Mouse (Mus musculus) liver, postnatal 0 days (tissue): ENCODE results near the gene Paqr4. TPM values are rescaled to one million over a fixed set of nuclear protein-coding genes. Genes with fewer than 3 reads are reported as not detected.
A peak's percentile ranks its signal among the peaks of the same experiment; 100 is the strongest.

ENCODE experiments used
- ATAC-seq: fragments of 200-750 bp; cut with Nextera tagmentation; 2 replicates; pipeline ENCODE4 v1.8.0; 2017; ENCODE audit warnings: mild to moderate bottlenecking, moderate library complexity
- DNase-seq: peaks from one replicate; pipeline ENCODE4 v3.0.0-alpha.2; 2016
- H3K27ac ChIP-seq: fragments of 300-500 bp; sonication (generic); 2 replicates; pipeline ENCODE4 v1.5.1; 2014; ENCODE audit warnings: antibody characterized with exemption, moderate library complexity, mild to moderate bottlenecking, low read depth
- H3K27me3 ChIP-seq: fragments of 300-500 bp; sonication (generic); 2 replicates; pipeline ENCODE4 v1.6.1; 2014; ENCODE audit warnings: low read length, control low read depth, mixed read lengths; ENCODE audit not compliant: insufficient read depth
- H3K36me3 ChIP-seq: fragments of 300-500 bp; sonication (generic); replicated peaks from 2 replicates; pipeline ENCODE4 v1.6.1; 2014; ENCODE audit warnings: mild to moderate bottlenecking, control low read depth, low read length, moderate library complexity, mixed read lengths; ENCODE audit not compliant: insufficient read depth
- H3K4me1 ChIP-seq: fragments of 300-500 bp; sonication (generic); 2 replicates; pipeline ENCODE4 v1.6.1; 2014; ENCODE audit warnings: antibody characterized with exemption, mild to moderate bottlenecking, control low read depth; ENCODE audit not compliant: insufficient read depth
- H3K4me2 ChIP-seq: fragments of 300-500 bp; sonication (generic); 2 replicates; pipeline ENCODE4 v1.6.1; 2014; ENCODE audit warnings: low read depth, mild to moderate bottlenecking, low read length, moderate library complexity, mixed read lengths
- H3K4me3 ChIP-seq: fragments of 300-500 bp; sonication (generic); 2 replicates; pipeline ENCODE4 v1.5.1; 2014; ENCODE audit warnings: low read depth, low read length
- H3K9ac ChIP-seq: fragments of 300-500 bp; sonication (generic); replicated peaks from 2 replicates; pipeline ENCODE4 v1.6.1; 2014; ENCODE audit warnings: mild to moderate bottlenecking, moderate library complexity
- H3K9me3 ChIP-seq: fragments of 300-500 bp; sonication (generic); 2 replicates; pipeline ENCODE4 v1.6.1; 2016; ENCODE audit warnings: mild to moderate bottlenecking, control low read depth, low read length, mixed read lengths
- CTCF ChIP-seq: sonication (generic); IDR thresholded peaks from 2 replicates; pipeline ENCODE4 v1.5.1; 2016; ENCODE audit warnings: antibody characterized with exemption, low read depth
- EP300 ChIP-seq: IDR thresholded peaks from 2 replicates; pipeline ENCODE4 v1.6.1; 2016; ENCODE audit warnings: antibody characterized with exemption, low read depth, mild to moderate bottlenecking
- WGBS: fragments of 180-500 bp; shearing (Covaris S2); extraction: QIAGEN DNeasy Blood & Tissue Kit; methylation state at CpG from one replicate; pipeline ENCODE4 v1.1.7; 2014; ENCODE audit not compliant: insufficient replicate concordance; 5-methylcytosine and 5-hydroxymethylcytosine counted together
- polyA plus RNA-seq: library from polyadenylated mRNA; unstranded; fragments of >200 nt; fragmentation: Nextera tagmentation; extraction: Ambion mirVana; gene quantifications from 2 replicates; pipeline ENCODE4 v1.2.1, GENCODE M21; 2015

The Paqr4 gene
- 4.0 and 4.3 TPM in 2 replicates for polyA plus RNA-seq

DNA sequence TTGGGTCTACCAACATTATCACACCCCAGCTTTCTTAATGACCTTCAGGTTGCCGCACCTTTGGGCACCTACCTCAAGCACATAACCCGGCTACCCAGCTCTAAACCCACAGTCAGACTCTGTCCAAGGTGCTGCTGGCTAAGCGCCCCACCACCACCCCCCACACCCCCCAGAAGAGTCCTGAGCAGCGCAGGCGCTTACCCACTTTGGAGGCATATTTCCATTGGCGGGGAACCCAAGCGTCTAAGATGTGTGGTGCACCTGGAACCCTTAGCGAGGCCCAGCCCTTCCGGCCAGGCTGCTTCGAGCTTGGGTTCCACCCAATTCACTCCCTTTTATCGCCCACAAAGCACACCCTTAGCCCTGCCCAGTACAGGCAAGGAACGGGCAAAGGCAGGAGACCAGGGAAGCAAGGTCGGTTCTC lies at the start of gene Paqr4:
Gene Paqr4 (minus strand): TSS at position 270 of the 424 bp plus-strand sequence.
- H3K36me3 ChIP-seq = peaks cover 1% of the 10 kb centered on the region; the same call in 1 of the 2 replicates
- ATAC-seq (peak; percentile 67), DNase-seq (no peak)
- H3K4me2 ChIP-seq = peak within 1 kb of the TSS; percentile 99
- TF ChIP-seq CTCF (no peak), EP300 (no peak)
- H3K9me3 ChIP-seq = no peaks in the 10 kb centered on the region
- peaks cover 26% of the 10 kb centered on the region for H3K4me1 ChIP-seq
- H3K27ac ChIP-seq = peak within 1 kb of the TSS; percentile 29
- H3K9ac ChIP-seq = peak within 1 kb of the TSS; percentile 71
- peak within 1 kb of the TSS; percentile 65 for H3K4me3 ChIP-seq
- WGBS = 7% methylated on average over 13 of the region's 13 CpGs
- peaks cover 74% of the 10 kb centered on the region for H3K27me3 ChIP-seq

- ATAC-seq = peak; percentile 14; the same call in 1 of the 2 replicates
Observed at GRCm38 (mm10) chr17:23789749-23790268, 49.1 kb upstream of the Paqr4 start.

DNA sequence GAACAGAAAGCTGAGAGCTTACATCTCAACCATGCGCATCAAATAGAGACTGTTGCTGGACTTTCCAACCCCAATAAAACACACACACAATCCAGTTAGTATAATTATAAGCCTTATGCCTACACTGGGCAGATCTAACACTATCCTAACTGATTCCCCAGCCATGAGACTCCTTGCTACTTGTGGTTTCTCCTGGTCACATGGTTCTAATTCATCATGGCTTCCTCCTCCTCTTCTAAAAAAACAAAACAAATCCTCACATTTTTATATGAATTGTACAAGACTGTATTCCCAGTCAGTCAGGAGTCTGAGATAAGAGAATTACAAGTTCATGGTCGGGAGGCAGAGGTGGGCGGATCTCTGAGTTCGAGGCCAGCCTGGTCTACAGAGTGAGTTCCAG lies 48.3 kb upstream of the Paqr4 start:
- DNase-seq = no peak
- ATAC-seq = no peak
- WGBS = 64% methylated on average over 4 of the region's 4 CpGs
- H3K4me1 ChIP-seq = peaks cover 26% of the 10 kb centered on the region
- TF ChIP-seq CTCF = no peak
- no peak for TF ChIP-seq EP300
- no peaks in the 10 kb centered on the region for H3K9me3 ChIP-seq
- H3K9ac ChIP-seq = no peak overlapping the region
- no peaks in the 10 kb centered on the region for H3K36me3 ChIP-seq
- H3K4me3 ChIP-seq = no peak overlapping the region
- H3K27ac ChIP-seq = no peak overlapping the region
- no peak overlapping the region for H3K4me2 ChIP-seq
- H3K27me3 ChIP-seq = 0 out of 2 replicates have a peak, but pooled peaks cover 3% of the 10 kb centered on the region

More at GRCm38 (mm10) chr17:23789749-23790268, 49.1 kb upstream of the Paqr4 start:
- Histone ChIP-seq H3K4me3 (peak overlapping the region; percentile 62), H3K9ac (peak overlapping the region; percentile 86), H3K27ac (peak overlapping the region; percentile 86), H3K9me3 (no peaks in the 10 kb centered on the region), H3K36me3 (no peaks in the 10 kb centered on the region), H3K4me1 (peaks cover 26% of the 10 kb centered on the region), H3K27me3 (0 out of 2 replicates have a peak, but pooled peaks cover 3% of the 10 kb centered on the region), H3K4me2 (peak overlapping the region; percentile 89)
- TF ChIP-seq EP300 (no peak), CTCF (no peak)
- 12% methylated on average over 8 of the region's 8 CpGs for WGBS
- DNase-seq = no peak

DNA sequence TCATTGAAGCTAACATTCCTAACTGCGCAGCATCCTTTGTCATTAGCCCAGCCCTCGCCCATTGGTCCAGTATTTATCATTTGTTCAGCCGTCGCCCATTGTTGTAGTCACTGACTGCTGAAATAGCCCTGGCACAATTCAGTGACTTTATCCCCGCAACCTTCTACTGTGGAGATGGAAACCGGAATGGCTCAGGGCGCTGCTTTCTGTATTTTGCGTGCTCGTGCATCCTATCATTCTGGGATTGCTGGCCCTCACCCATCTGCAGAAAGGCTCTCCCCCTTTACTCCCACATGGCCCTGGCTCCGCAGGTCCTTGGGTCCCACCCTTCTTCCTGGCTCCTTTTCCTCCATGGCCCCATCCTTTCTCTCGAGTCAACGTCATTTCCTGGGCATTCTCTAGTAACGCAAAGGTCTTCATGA lies 45.9 kb upstream of the Paqr4 start:
- TF ChIP-seq EP300 = no peak
- peaks cover 26% of the 10 kb centered on the region for H3K4me1 ChIP-seq
- DNase-seq (no peak), ATAC-seq (no peak)
- H3K9me3 ChIP-seq = no peaks in the 10 kb centered on the region
- H3K9ac ChIP-seq = peak overlapping the region; percentile 64; the same call in 1 of the 2 replicates
- H3K4me3 ChIP-seq = peak overlapping the region; percentile 57
- WGBS = 31% methylated on average over 13 of the region's 13 CpGs
- H3K36me3 ChIP-seq = no peaks in the 10 kb centered on the region
- peak overlapping the region; percentile 93 for H3K4me2 ChIP-seq
- no peak overlapping the region for H3K27ac ChIP-seq
- H3K27me3 ChIP-seq = 0 out of 2 replicates have a peak, but pooled peaks cover 3% of the 10 kb centered on the region

DNA sequence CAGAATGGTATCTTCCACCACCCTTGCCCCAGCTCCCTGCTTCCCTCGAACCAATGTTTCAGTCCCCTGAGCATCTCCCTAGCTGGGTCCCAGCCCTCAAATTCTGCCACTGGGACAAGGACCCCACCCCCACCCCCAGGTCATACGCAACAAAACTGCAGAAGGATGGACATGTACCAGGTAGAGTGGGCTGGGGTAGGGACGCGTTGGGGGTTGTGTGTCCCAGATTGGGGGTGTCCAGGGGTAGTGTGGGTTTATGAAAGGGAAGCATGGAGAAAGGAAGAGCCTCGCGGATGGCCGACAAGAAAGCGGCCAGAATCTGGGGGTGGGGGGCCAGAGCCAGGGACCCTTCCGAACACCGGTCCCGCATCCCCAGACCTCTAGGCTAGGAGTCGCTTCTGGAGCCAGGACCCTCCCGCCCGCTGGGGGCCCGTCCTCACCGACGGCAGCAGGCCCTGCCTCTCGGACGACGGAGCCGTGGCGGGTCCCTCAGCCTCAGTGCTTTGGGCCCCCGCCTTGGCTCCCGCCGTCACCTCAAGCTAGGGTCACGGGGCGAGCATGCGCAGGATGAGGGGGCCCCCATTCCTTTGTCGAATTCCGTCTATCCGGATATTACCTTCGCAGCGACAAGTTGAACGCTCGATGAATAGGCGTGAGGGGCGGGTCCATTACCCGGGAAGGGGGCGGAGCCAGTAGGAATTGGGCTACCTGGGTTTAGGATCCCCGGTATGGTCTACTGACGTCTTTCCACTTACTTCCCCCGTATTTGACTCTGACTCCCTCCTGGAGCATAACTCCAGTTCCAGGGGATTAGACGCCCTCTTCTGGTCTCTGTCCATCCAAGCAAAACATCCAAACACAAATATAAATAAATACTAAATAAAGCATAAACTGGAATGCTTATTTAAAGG lies 45.1 kb upstream of the Paqr4 start, which contains the start of gene Flywch2:
Gene Flywch2 (minus strand): TSS at position 521 of the 911 bp plus-strand sequence.
- Histone ChIP-seq H3K36me3 (no peaks in the 10 kb centered on the region), H3K27me3 (0 out of 2 replicates have a peak, but pooled peaks cover 3% of the 10 kb centered on the region), H3K27ac (no peak within 1 kb of the TSS), H3K9ac (peak within 1 kb of the TSS; percentile 64), H3K9me3 (no peaks in the 10 kb centered on the region), H3K4me2 (peak within 1 kb of the TSS; percentile 93), H3K4me1 (peaks cover 24% of the 10 kb centered on the region), H3K4me3 (peak within 1 kb of the TSS; percentile 57)
- ATAC-seq (peak; percentile 81), DNase-seq (peak; percentile 81)
- WGBS = 6% methylated on average over 40 of the region's 43 CpGs
- TF ChIP-seq EP300 = no peak
- no peak for TF ChIP-seq CTCF

GRCm38 (mm10) chr17:23783352-23783751 lies 42.7 kb upstream of the Paqr4 start:
- no peaks in the 10 kb centered on the region for H3K9me3 ChIP-seq
- H3K4me3 ChIP-seq = no peak overlapping the region
- no peak overlapping the region for H3K9ac ChIP-seq
- 0 out of 2 replicates have a peak, but pooled peaks cover 3% of the 10 kb centered on the region for H3K27me3 ChIP-seq
- H3K4me2 ChIP-seq = no peak overlapping the region
- DNase-seq = no peak
- TF ChIP-seq EP300 (no peak), CTCF (no peak)
- no peak overlapping the region for H3K27ac ChIP-seq
- H3K4me1 ChIP-seq = peaks cover 13% of the 10 kb centered on the region
- no peaks in the 10 kb centered on the region for H3K36me3 ChIP-seq
- no peak for ATAC-seq
